Mouse (Mus musculus): ENCODE measurements around the gene Gm9970. TPM values are rescaled to one million over a fixed set of nuclear protein-coding genes. Genes with fewer than 3 reads are reported as not detected.
"Not testable (repeated sequence)": the region's sequence is repeated elsewhere in the genome, so short reads cannot be mapped to it uniquely, and the experiment has no call there.

The Gm9970 gene
- total RNA-seq, 2 experiments from 2014 or later = not detected

GRCm38 (mm10) chr5:31241522-31242034, 546 bp upstream of the Gm9970 start:
- no peak for DNase-seq (ENCODE audit: low spot score)
- intact Hi-C loops (cut with DNase I) = loop anchor here (2.0 to 5.0 kb wide), 2 partner anchors 21 to 51 kb away; partner anchors contain the start of genes Ift172 and Ppm1g

- intact Hi-C loops (cut with DNase I) = no loop called here
- no peak for DNase-seq (ENCODE audit: low spot score)
Measured at GRCm38 (mm10) chr5:31226641-31227040, 14.4 kb downstream of the Gm9970 start.

DNA sequence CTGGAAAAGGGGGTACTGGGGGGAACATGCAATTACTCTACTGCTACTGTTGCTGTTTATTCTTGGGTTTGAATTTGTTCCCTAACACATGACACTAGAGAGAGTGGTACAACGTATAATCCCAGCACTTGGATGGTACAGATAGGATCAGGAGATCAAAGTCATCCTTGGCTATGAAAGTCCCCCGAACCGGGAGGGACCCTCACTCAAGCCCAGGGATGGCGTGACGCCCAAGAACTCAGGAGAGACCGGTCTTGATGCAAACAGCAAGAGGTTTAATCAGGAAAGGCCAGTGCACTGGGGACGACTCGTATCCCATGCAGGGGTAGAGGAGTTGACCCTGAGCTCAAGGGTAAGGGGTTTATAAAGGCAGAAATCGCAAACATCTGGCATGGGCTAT, 18.3 kb downstream of the Gm9970 start:
- DNase-seq (ENCODE audit: low spot score) = no peak
- intact Hi-C loops (cut with DNase I) = loop anchor here (5.0 kb wide), 1 partner anchor 65 kb away; no protein-coding TSS in a partner anchor

DNA sequence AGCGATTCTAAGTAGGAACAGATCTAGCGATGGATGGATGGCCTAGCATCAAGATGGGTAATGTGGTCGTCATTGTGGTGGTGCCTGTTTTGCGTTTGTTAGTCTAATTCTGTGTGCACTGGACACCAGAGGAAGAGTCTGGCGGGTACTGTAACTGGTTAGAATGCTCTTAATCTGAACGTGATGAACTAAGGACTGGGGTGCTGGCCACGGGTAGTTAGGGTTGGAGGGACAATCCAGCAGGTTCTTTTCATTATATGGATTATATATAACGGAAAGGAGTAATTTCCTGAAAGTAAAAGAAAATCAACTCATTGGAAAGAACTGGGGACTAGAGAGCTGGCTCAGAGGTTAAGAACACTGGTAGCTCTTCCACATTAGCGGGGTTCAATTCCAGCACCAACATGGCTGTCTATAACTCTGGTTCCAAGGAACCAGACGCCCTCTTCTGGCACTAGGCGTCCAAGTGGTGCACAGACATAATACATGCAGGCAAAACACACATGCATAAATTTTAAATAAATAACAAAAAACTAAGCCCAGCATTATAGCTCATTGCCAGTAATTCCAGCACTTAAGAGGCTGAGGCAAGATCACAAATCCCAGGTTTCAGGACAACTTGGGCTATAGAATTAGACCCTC, 19.6 kb downstream of the Gm9970 start:
- intact Hi-C loops (cut with DNase I) = loop anchor here (2.0 to 5.0 kb wide), 2 partner anchors 19 to 66 kb away; partner anchors contain the start of genes Gm9970 and Nrbp1
- DNase-seq (ENCODE audit: low spot score) = no peak

DNA sequence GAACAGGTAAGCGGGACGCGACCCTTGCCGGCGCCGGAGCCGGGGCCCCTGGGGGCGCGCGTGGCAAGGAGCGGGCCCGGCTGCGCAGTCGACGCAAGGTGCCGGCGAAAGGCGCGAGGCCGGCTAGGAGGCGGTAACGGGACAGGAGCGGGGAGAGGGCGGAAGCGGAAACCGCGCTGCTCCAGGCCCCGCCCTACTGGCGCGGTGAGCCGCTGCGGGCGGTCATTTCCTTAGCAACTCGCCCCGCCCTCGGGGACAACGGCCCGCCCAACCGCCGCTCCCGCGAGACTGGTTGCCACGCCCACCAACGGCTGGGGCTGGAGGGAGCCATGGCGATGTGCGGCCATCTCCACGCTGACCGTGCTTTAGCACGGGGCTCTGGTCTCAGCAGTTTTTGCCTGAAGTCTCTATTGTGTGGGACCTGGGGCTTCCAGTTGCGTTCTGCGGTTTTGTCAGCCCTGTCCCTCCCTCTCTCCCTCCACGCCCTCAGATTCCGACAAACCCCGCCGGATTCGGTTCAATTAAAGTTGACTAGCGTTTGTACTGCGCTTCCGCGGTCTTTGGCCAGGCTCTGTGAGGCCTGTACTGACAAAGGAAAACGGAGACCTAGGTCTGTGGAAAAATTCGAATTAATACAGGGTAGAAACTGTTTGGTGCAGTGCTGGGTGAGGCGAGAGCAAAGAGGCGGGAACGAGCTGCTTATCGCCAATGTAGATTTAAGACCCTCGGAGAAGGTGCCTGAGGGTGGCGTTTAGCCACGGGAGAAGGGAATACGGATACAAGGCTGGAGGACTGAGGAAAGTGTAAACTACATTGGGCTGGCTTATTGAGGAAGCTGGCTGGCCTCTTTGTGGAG, 20.4 kb downstream of the Gm9970 start, which contains the start of gene Ppm1g:
Ppm1g (minus strand) TSS at position 240 of the 856 bp plus-strand sequence.
- peak; percentile 95 for DNase-seq (ENCODE audit: low spot score)
- intact Hi-C loops (cut with DNase I) = loop anchor here (2.0 to 5.0 kb wide), 2 partner anchors 20 to 67 kb away; partner anchors contain the start of genes Gm9970 and Nrbp1

- intact Hi-C loops (cut with DNase I) = loop anchor here (2.0 to 5.0 kb wide), 4 partner anchors 17 to 107 kb away; partner anchors contain the start of genes Gm9970, Nrbp1 and Zfp513
- DNase-seq (ENCODE audit: low spot score) = no peak
Measured at GRCm38 (mm10) chr5:31219911-31220447, 21.1 kb downstream of the Gm9970 start.

DNA sequence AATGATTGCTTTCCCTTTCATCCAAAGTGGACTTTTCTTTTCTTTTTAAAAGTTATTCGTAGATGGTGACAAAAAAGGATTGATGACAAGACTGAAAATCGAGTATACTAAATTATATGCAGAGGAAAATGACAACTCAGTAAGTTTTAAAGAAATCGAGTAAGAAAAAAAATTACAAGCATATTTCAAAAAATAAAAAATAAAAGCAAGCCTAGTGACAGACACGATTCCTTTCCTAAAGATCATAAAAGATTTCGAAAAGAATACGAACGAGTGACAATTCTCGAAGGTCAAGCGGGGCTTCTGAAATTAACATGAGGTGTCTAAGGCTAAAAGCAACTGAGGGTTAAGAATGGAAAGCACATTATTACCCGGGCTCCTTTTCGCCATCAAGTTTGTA, 21.6 kb downstream of the Gm9970 start:
- DNase-seq (ENCODE audit: low spot score) = no peak
- intact Hi-C loops (cut with DNase I) = loop anchor here (2.0 to 5.0 kb wide), 2 partner anchors 17 to 108 kb away; partner anchors contain the start of gene Zfp513

- intact Hi-C loops (cut with DNase I) = loop anchor here (2.0 to 5.0 kb wide), 2 partner anchors 16 to 108 kb away; partner anchors contain the start of gene Zfp513
- DNase-seq (ENCODE audit: low spot score) = no peak
Measured at GRCm38 (mm10) chr5:31219070-31219469, 22.0 kb downstream of the Gm9970 start.

- intact Hi-C loops (cut with DNase I) = loop anchor here (2.0 to 5.0 kb wide), 2 partner anchors 15 to 109 kb away; partner anchors contain the start of gene Zfp513
- no peak for DNase-seq (ENCODE audit: low spot score)
Measured at GRCm38 (mm10) chr5:31218294-31218693, 22.7 kb downstream of the Gm9970 start.

DNA sequence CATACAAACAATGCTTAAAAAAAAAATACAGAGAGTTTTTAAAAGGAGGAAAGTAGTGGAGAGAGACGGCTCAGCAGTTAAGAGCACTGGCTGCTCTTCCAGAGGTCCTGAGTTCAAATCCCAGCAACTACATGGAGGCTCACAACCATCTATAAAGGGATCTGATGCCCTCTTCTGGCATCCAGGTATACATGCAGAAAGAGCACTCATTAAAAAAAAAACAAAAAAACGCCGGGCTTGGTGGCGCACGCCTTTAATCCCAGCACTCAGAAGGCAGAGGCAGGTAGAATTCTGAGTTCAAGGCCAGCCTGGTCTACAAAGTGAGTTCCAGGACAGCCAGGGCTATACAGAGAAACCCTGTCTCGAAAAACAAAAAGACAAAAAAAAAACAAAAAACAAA, 24.5 kb downstream of the Gm9970 start:
- intact Hi-C loops (cut with DNase I) = loop anchor here (5.0 kb wide), 1 partner anchor 111 kb away; no protein-coding TSS in a partner anchor

DNA sequence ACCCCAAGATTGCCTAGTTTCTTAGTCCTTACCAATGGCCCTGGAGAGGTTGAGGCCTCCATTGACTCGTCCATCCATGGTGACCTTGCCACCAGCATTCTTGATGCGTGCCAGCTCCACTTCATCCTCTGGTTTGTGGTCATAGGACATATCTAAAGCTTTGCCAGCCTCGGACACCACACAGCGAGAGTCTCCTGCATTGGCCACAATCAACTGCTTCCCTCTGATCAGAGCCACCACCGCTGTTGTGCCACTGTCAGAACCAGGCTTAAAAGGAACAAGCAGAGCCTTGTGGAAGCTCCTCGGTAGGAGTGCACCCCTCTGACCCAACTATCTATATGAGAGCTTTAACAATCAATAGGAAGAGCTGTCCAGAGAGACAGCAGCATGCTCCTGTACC, 36.6 kb downstream of the Gm9970 start:
- intact Hi-C loops (cut with DNase I) = no loop called here
- no peak for DNase-seq (ENCODE audit: low spot score)

More for the DNA sequence above, 24.5 kb downstream of the Gm9970 start:
- not testable (repeated sequence) for DNase-seq (ENCODE audit: low spot score)

- intact Hi-C loops (cut with DNase I) = loop anchor here (2.0 kb wide), 1 partner anchor 15 kb away; no protein-coding TSS in a partner anchor
- DNase-seq (ENCODE audit: low spot score) = no peak
Measured at GRCm38 (mm10) chr5:31203866-31204265, 37.2 kb downstream of the Gm9970 start.

DNA sequence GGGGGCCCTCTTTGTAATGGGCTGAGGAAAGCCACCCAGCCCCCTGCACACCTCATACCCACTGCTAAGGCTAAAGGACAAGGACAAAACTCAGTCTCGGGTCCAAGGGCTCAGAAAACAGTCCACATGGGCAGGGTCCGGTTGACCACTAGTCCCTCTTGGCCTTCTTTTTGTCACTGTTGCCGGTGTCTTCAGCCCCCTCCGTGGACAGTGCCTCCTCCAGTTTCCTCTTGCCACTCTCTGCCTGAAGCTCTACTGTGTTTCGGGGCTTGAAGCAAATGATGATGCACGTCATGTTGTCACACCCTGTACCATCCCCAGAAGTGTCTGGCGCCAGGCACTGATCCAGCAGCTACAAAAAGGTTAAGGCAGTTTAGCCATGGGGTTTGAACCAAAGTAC, 38.1 kb downstream of the Gm9970 start:
- no peak for DNase-seq (ENCODE audit: low spot score)
- intact Hi-C loops (cut with DNase I) = loop anchor here (2.0 kb wide), 1 partner anchor 16 kb away; no protein-coding TSS in a partner anchor

GRCm38 (mm10) chr5:31201742-31202590, 39.1 kb downstream of the Gm9970 start, which contains the start of gene Zfp513:
Gene Zfp513 (minus strand): TSS chr5:31202303.
- intact Hi-C loops (cut with DNase I) = loop anchor here (1.0 to 2.0 kb wide), 2 partner anchors 9 to 17 kb away; partner anchors contain the start of genes Eif2b4 and Snx17
- peak; percentile 97 for DNase-seq (ENCODE audit: low spot score)

DNA sequence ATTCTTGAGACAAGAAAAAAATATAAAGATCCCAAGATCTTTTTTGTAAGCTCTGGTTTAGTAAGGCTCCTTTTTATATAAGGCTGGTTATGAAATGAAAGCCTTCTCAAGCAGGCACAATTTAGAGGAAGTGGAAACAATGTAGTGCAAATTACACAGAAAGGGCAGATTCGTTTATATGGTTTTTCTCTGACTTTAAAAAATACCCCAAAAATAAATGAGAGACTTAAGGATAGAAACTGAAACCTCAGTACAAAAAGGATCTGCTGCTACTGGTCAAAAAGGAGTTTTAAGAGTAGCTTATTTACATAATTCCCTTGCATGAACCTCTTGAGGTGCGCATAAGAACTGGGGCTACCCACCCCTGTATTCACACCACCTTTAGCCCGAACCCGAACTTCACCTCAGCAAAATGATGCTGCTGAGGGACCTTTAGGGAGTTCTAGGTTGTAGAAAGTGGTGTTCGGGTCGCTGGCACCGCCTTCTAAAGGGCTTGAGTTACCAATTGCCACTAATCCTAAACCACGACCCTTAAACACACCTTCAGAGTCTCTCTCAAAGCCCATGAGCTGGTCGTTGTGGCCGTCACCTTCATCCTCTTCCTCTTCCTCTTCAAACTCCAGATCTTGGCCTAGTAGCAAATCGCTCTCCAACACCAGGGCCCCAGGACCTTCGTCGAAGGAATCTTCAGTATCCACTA, 39.8 kb downstream of the Gm9970 start:
- intact Hi-C loops (cut with DNase I) = loop anchor here (1.0 kb wide), 1 partner anchor 8 kb away; the partner anchor contains the start of genes Eif2b4 and Snx17
- DNase-seq (ENCODE audit: low spot score) = no peak

DNA sequence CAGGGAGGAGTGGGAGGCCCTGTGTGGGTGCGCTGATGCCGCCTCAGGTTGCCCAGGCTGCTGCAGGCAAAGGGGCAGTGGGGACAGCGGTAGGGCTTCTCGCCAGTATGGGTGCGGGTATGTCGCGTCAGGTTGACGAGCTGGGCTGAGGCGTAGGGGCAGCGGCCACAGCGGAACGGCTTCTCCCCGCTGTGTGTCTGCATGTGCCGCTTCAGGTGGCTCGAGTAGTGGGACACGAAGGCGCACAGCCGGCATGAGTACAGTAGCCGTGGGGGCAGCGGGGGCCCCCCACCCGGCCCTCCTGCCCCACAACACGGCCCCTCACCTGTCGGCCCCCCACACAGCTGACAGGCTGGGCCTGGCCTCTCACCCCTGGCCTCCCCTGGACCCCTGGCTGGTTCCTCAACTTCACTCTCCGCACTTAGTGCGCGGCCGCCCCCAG, 40.7 kb downstream of the Gm9970 start:
- intact Hi-C loops (cut with DNase I) = no loop called here
- no peak for DNase-seq (ENCODE audit: low spot score)

DNA sequence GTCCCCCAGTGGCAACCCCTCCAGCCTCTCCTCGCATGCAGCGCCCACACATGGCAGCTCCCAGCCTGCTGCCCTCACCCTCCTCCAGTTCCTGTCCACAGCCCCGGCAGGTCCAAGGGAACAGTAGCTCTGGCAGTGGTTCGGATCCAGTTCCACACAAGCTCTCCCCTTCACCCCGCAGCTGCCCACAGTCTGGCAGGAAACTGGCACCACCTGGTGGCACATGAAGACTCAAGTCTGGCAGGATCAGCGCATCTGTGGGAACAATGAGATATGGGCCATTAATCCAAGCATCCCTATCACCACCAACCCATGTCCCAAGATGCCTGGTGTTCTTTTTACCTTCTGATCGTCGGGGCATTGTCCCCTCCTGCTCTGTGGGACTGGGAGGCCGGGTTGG, 41.1 kb downstream of the Gm9970 start:
- intact Hi-C loops (cut with DNase I) = no loop called here
- no peak for DNase-seq (ENCODE audit: low spot score)
